Mouse (Mus musculus) left cerebral cortex, adult 8-10 months (tissue): ENCODE results near the gene Eid2b. TPM values are rescaled to one million over a fixed set of nuclear protein-coding genes. Genes with fewer than 3 reads are reported as not detected.
"Not testable (repeated sequence)": the region's sequence is repeated elsewhere in the genome, so short reads cannot be mapped to it uniquely, and the experiment has no call there.

Experiments used
- DNase-seq, 2 experiments: peaks; one replicate each; pipeline ENCODE4 v3.0.0; 2022; ENCODE audit warnings: low spot score in 2 of 2
- total RNA-seq, 4 experiments: library from RNA; stranded (reverse); gene quantifications; 2 replicates each; pipeline ENCODE4 v1.2.4; 2022

Eid2b gene
- 10 to 100 TPM; 30.6 to 34.2 (median 33.4) TPM for total RNA-seq

DNA sequence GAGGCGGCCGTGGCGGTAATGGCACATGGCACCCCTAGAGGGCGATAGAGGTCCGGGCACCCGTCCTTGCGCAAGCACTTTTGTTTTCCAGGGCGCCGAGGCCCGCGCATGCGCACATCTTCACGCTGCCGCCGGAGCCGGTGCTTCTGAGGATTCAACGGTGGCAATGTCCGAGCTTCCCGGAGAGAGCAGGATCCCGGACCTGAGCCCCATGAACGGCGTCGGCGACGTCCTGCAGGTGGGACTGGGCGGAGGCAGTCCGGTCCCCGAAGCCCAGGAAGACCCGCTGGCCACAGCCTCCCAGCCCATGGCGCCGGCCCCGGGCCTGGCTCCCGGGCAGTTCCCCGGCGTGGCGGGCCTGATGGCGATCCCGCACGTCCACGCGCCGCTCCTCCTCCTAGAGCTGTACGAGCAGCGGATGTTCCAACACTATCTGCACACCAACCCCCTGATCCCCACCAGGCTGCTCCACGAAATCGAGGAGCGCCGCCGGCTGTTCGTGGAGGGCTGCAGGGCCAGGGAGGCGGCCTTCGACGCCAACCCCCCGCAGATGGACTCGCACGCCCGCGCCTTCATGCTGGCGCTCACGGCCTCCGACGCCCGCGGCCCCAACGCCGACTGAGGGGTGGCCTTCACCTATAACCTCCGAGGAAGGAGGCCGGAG lies at the start of gene Eid2b:
TSS of gene Eid2b (plus strand) at position 125 of the 664 bp plus-strand sequence.
- peak; percentile 82 to 97 for DNase-seq

DNA sequence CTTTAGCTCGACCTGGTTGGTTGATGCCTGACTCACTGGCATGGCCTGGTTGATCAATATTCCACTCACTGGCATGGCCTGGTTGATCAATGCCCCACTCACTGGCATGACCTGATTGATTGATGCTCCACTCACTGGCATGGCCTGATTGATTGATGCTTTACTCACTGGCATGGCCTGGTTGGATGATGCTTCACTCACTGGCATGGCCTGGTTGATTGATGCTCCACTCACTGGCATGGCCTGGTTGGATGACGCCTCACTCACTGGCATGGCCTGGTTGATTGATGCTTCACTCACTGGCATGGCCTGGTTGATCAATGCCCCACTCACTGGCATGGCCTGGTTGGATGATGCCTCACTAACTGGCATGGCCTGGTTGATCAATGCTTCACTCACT lies 33.6 kb upstream of the Eid2b start:
- DNase-seq, result not testable (repeated sequence)

DNA sequence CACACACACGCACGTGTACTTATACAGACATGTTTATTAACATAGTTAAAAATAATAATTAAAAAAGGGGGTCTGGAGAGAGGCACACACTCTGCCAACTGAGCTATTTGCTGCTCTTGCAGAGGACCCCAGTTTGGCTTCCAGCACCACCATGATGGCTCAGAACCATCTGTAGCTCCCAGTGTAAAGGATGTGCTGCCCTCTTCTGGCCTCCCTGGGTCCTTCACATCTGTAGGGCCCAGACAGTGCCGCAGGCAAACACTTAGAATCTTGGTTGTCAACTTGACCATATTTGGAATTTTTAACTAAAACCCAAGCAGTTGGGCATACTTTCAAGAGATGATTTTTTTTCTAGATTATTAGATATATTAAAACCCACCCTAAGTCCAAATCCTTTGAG lies 28.6 kb upstream of the Eid2b start:
- no peak for DNase-seq

DNA sequence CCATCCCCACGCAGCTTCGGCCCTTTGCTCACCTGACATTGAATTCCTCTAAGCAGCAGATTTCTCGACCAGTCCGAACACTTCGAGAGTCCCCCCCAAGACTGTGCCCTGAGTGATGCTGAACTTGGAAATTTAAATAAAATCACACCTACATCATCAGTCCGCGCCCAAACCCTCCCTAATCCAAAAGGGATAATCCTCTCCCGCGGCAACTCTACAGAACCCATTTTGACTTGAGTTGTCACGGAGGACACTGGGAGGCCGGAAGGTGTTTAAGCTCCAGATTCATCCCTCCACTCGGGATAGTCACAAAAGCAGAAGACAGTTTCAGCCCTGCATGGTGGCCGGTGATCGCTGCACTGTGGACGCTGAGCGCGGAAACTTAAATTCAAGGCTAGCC lies 25.6 kb upstream of the Eid2b start:
- no peak for DNase-seq

DNA sequence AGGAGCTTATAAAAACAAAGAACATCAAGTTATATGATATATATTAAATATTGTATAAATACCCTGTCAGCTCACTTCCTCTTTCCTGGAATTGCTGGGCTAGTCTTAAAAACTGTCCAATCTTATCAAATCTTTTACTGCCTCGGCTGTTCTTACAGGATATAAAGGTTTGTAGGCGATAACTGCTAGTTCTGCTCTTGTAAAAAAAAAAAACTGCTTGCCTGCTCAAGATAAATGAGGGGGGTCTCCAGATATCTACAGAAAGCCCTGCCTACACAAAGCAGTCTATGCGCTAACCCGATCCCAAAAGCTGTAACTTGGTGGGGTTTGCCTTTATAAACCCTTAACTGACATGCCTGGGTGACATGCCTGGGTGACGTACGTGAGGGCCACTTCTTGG lies 22.9 kb upstream of the Eid2b start:
- no peak for DNase-seq

DNA sequence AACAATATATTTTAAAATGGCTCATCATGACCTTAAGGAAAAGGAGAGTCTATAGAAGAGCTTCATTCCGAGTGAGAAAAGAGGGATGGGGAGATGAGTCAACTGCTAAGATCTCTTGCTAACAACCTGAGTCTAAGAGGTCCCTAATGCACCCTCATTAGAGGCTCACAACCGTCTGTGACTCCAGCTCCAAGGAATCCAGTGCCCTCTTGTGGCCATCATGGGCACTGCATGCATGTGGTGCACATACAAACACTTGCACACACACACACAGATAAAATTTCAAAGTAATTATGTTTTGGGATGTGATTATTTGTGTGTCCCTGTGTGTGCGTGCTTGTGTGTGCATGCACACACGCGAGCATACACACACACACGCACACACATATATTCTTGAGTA lies 22.1 kb upstream of the Eid2b start:
- no peak for DNase-seq

DNA sequence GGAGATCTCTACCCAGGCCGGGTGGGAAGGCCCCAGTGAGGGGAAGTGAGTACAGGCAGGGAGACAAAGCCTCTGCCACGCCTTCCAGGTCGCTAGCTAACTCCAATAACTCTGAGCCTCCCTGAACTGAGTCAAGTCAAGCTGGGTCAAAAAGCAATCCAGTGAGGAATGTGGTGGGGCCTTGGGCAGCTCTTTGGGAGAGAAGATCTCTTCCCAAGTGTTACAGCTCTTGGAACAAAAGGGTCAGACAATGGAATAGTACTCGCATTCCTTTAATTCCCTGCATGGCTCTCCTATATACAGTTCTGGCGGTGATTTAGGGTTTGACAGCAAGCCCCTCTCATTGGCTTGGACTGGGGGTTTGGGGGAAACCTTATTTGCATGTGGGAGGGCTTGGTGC lies 14.7 kb upstream of the Eid2b start:
- DNase-seq, result no peak

DNA sequence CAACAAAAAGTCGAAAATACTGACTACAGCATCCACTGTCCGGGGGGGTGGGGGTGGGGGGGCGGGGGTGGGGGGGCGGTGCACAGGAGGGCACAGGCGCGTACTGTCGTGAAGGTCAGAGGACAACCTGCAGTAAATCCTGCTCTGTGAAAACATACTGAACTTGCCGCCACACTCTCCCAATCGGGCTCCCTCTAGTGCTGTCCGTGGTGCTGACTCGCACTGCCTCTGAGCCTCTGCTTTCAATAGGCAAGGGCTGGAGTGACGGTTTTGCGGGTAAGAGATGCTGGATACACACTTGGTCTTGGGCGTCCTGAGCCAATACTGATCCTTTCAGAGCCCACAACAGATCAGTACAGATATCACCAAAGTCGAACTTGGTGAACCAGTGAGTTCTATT lies 13.8 kb upstream of the Eid2b start:
- no peak for DNase-seq

DNA sequence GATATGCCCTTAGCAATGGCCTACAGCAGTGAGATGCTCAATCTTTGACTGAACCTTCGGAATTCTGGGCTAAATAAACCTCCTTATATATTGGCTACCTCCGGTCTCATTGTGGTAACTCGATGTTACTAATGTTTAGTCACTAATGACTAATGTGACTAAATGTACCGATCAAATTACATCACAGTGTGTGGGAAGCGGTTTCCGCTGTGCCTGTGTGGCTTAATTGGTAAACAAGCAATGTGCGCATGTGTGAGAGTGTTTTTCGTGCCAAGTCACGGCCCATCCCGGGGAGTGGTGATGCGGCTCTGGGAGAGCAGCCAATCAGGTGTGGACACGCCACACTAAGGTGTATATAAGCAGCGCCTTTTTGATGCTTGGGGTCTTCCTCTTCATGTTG lies 12.1 kb upstream of the Eid2b start:
- no peak for DNase-seq

DNA sequence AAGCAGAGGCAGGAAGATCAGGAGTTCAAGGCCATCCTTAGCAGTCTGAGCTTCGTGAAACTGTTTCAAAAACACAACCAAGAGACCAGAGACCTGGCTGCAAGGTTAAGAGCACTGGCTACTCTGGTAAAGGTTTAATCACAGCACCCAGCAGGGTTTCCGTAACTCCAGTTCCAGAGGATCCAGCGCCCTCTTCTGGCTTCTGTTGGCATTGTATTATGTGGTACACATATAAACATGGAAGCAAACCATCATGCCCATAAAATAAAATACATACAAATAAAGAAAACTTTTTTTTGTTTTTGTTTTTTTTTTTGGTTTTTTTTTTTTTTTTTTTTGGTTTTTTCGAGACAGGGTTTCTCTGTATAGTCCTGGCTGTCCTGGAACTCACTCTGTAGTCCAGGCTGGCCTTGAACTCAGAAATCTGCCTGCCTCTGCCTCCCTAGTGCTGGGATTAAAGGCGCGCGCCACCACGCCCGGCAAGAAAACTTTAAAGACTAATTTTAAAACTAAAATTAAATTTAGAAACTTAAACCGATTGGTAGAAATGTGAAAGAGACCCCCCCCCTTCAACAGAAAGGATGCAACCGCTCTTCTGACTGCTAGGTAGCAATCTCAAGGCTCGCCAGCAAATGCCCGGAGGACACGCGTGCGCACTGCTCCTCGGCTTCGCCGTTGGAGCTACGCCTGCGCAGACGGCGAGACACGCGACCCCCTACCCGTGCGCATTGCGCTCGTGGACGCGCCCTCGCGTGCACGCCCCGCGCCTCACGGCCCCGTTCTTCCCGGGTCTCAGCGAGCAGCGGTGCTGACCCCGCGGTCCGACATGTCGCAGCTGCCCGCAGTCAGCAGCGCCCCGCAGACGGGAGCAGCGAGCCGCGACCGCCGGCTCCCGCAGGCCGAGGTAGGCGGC lies 10.2 kb upstream of the Eid2b start, which contains the start of gene Eid2:
TSS of gene Eid2 (plus strand) at position 753 of the 913 bp plus-strand sequence.
- peak; percentile 68 to 90 for DNase-seq

DNA sequence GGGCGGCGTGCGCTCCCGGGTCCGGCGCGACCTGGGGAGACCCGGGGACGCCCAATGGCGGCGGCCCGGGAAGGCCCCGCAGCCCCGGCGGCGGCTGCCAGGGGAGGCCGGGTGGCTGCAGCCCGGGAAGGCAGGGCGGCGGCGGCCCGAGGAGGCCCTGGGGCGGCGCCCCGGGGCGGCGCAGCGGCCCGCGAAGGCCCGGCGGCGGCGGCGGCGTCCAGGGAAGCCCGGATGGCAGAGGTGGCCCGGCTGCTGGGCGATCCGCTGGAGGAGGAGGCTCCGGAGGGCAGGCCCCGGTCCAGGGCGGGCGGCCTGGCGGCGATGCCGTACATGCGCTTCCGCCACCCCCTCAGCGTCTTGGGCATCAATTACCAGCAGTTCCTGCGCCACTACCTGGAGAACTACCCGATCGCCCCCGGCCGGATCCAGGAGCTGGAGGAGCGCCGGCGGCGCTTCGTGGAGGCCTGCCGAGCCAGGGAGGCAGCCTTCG lies 9.5 kb upstream of the Eid2b start:
- DNase-seq, result peak; percentile 40 to 42

DNA sequence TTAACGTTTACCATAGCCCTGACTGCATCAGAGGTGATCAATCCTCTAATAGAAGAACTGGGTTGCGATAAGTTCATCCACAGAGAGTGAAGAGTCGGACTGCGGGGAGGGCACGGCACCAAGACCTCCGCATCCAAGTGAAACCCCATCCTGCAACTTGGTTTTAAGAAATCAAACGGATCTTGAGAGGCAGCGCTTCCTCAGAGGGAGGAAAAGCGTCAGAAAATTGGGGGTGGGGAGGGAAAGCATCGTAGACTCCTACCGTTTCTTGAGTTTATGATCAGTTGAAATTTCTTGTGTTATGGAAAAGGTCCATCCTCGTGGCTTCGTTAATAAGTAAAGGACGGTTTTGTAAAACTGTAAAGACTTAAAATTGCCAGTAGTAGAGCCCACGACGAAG lies 9.0 kb upstream of the Eid2b start:
- no peak for DNase-seq

DNA sequence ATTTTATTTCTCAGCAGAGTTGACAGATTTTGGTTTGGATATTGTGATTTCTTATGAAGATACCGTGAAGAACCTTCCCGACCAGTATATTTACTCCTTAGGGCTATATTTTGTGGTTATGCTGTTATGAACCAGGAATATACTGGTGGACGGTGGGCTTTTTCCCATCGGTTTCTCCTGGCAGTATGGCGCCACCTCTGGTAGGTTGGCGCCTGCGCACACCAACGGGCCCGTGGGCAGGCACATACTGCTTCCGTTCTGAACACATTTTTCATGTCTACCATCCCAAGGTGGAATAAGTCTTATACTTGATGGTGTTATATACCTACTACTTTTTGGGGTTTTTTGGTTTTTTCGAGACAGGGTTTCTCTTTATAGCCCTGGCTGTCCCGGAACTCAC lies 8.2 kb upstream of the Eid2b start:
- DNase-seq, result no peak

DNA sequence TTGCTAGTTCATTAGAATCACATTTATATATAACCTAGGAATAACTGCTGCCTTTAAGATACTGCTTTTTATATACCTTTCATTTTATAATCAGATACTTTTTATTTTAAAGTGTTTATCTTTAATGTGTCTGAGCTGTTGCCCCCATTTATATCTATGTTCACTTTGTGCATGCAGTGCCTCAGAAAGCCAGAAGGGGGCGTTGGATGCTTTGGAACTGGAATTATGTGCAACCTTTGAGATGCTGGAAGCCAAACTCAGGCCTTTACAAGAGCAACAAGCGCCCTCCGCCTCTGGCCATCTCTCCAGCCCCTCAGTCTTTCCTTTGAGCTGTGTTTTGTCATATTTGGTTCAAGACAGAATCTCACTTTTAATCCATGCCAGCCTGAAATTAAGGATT lies 5.8 kb upstream of the Eid2b start:
- DNase-seq, result no peak

DNA sequence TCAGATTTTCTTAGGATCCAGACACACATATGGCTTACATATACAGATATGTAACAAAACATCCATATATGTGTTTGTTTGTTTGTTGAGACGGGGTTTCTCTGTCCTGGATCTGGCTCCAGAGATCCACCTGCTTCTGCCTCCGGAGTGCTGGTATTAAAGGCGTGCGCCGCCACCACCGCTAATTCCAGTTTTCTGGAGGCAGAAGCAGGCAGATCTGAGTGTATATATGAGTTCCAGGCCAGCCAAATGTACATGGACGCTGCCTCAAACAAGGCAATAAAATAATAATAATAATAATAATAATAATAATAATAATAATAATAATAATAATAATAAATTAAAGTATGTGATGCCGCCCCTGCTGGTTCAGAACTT lies 313 bp upstream of the Eid2b start:
- DNase-seq, result no peak

DNA sequence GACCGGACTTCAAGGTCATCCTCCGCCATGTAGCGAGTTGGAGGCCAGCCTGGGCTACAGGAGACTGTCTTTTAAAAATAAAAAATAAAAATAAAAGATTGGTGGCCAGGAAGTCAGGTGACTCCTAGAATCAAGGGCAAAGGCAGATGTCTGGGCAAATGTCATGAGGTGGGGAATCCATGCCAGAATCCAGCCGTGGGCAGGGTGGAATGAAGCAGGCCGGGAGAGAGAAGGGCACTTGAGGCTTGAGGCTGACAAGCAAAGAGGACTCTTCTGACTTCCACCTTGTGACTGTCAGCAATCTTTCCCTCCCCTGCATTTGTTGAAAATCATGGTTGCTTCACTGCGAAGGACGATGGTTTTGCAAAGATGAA lies 727 bp downstream of the Eid2b start:
- no peak for DNase-seq

DNA sequence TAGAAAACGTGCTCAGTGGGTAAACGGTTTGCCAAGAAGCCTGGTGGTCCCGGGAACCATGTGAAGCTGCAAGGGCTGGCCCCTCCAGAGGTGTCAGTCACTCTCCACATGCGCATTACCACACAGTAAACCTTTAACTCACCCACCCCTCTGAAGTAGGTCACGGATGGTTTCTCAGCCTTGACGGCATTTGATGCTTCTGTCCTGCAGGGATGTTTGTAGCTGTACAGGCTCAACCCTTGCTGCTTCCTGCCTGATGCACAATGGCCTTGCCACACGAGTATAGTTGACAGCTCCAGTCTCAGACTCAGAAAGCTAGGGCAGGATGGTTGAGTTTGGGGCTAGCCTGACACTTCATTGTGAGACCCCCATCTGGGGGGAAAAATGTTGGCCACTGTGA lies 3.1 kb downstream of the Eid2b start:
- DNase-seq, result no peak

DNA sequence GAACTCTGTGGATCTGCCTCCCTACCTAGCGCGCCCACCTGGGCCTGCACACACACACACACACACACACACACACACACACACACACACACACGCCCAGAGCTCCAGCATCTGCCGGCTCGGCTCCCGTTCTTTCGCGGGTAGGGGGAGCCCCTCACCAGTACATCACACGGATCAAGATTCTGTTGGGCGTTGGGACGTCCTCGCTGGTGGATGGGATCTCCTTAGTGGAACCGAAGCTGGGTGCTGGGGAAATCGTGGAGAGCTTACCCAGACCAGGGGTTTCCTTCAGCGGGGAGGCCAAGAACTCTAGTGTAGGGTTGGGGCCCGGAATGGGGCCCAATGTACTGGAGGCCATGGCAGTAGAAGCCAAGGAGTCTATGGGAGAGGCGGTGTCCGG lies 12.6 kb downstream of the Eid2b start:
- DNase-seq, result no peak

DNA sequence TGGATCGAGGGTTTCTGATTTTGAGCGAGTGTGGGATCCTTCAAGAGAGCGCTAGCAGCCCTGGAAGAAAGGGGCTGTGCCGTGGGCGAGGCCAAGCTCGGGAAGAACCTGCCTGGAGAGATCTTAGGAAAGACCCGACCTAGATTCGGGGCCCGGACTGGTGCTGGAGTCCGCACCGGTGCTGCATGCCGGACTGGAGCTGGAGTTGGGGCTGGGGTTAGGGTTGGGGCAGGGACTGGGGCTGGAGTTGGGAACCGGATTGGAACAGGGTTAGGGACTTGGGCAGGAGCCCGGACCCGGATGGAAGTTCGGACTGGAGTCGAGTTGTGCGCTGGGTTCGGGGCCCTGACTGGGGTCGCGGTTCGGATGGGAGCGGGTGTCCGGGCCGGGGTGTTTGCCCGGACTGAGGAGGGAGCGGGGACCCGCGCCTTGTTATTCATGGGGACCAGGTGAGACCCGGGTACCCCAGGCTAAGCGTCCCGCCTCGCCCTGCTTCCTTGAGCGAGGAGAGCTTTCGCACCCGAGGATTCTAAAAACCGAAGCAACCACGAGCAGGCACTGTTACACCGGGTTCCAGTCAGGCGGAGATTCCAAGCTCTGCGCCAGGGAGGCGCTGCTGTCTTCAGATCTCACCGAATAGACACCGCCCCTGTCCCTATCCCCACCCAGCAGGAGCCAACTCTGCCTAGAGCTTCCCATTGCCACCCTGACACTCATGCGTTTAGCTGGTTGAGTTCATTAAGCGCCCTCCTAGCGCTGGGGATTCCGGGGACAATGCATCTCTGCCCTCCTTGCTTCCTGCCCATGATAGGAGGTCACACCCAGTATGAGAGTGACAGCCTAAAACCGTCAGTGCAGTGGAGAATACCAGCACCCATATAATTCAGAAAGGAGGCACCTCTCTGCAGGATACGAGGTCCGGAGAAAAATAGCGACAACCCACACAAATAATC lies 13.4 kb downstream of the Eid2b start, which contains the start of gene Selenov:
TSS of gene Selenov (minus strand) at position 549 of the 953 bp plus-strand sequence.
- no peak for DNase-seq

DNA sequence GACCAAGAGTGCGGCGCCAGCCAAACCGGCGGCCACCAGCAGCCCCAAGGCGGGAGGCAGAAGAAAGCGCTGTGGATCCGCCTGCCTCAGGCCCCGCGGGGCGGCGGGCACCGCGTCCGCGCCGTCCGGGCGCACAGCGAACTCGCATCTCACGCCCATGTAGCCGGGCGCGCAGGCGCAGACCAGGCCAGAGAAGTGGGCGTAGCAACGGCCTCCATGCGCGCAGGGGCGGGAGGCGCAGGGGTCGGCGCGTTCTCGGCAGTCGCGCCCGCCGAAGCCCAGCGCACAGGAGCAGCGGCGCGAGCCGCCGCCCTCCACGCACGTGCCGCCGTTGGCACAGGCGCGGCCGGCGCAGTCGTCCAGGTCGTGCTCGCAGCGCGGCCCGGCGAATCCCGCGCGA lies 16.9 kb downstream of the Eid2b start:
- DNase-seq, result peak in 1 of 2 experiments; percentile 60

DNA sequence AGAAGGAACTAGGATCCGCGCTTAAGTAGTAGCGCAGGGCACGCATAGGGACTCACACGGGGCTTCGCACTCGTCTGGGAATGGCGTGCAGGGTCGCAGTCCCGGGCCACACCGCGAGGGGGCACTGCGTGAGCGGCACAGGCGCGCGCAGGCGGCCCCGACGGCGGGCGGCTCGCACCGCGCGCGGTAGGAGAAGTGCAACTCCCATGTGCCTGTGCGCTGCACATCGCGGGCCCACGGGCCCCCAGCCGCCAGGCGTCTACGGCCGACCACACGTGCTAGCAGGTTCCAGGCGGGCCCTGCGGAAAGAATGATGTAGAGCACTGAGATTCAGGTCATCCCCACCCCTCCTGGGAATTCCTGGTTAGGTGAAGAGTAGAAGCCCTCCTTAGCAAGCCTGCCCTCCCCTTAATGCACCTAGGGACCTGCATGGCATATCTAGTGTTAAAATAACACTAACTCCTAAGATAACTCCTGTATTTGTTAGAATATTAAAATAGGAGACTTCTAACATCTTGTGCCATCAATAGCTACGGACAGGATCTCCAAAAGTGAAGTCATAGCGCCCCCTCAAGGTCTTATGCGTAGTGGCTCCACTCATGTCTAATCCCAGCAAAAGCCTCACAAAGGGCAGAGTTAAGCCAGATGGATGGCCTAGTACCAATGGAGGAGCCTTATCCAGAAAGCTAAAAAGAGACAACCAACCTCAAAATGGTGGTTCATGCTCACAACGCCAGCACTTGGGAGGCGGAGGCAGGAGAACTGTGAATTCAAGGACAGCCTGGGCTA lies 21.5 kb downstream of the Eid2b start:
- DNase-seq, result no peak
